Mouse (Mus musculus) hindlimb bud, embryonic 11.5 days (tissue): ENCODE measurements around the gene Gbp6.
"Not testable (repeated sequence)": the region's sequence is repeated elsewhere in the genome, so short reads cannot be mapped to it uniquely, and the experiment has no call there.

ENCODE experiments used
- DNase-seq: peaks from one replicate; pipeline ENCODE4 v3.0.0-alpha.2; 2012; ENCODE audit warnings: low read depth, low spot score; ENCODE audit errors: extremely low spot score

Gbp6 gene

GRCm38 (mm10) chr5:105293226-105294165 is at the start of gene Gbp6, which contains the start of gene Gm43302:
Gene Gbp6, minus strand, starts transcription at chr5:105293698.
Gene Gm43302, minus strand, starts transcription at chr5:105293695.
- DNase-seq, result not testable (repeated sequence)

GRCm38 (mm10) chr5:105341281-105341680 is 47.8 kb upstream of the Gbp6 start:
- DNase-seq, result no peak

- no peak for DNase-seq
Observed at GRCm38 (mm10) chr5:105322543-105322942, 29.0 kb upstream of the Gbp6 start.

GRCm38 (mm10) chr5:105310941-105311340 is 17.4 kb upstream of the Gbp6 start:
- DNase-seq, result no peak

GRCm38 (mm10) chr5:105309148-105309547 is 15.7 kb upstream of the Gbp6 start:
- DNase-seq, result not testable (repeated sequence)

- not testable (repeated sequence) for DNase-seq
Observed at GRCm38 (mm10) chr5:105306946-105307345, 13.4 kb upstream of the Gbp6 start.

- no peak for DNase-seq
Observed at GRCm38 (mm10) chr5:105306159-105306581, 12.7 kb upstream of the Gbp6 start.

- DNase-seq, result not testable (repeated sequence)
Observed at GRCm38 (mm10) chr5:105305671-105306070, 12.2 kb upstream of the Gbp6 start.

- DNase-seq, result no peak
Observed at GRCm38 (mm10) chr5:105301963-105302362, 8.5 kb upstream of the Gbp6 start.

- no peak for DNase-seq
Observed at GRCm38 (mm10) chr5:105301531-105301930, 8.0 kb upstream of the Gbp6 start.

- DNase-seq, result no peak
Observed at GRCm38 (mm10) chr5:105295746-105296145, 2.2 kb upstream of the Gbp6 start.

GRCm38 (mm10) chr5:105292492-105292891 is 1.0 kb downstream of the Gbp6 start:
- DNase-seq, result no peak

GRCm38 (mm10) chr5:105290921-105291320 is 2.6 kb downstream of the Gbp6 start:
- DNase-seq, result not testable (repeated sequence)

GRCm38 (mm10) chr5:105260673-105261072 is 32.8 kb downstream of the Gbp6 start:
- DNase-seq, result not testable (repeated sequence)

GRCm38 (mm10) chr5:105252491-105252890 is 41.0 kb downstream of the Gbp6 start:
- DNase-seq, result no peak

GRCm38 (mm10) chr5:105244741-105245140 is 48.8 kb downstream of the Gbp6 start:
- not testable (repeated sequence) for DNase-seq

- DNase-seq, result not testable (repeated sequence)
Observed at GRCm38 (mm10) chr5:105240982-105241381, 52.5 kb downstream of the Gbp6 start.

GRCm38 (mm10) chr5:105239483-105240047 is 53.9 kb downstream of the Gbp6 start, which contains the start of gene Gbp10:
Gene Gbp10, minus strand, starts transcription at chr5:105239533.
- DNase-seq, result not testable (repeated sequence)

- not testable (repeated sequence) for DNase-seq
Observed at GRCm38 (mm10) chr5:105238402-105238801, 55.1 kb downstream of the Gbp6 start.

- DNase-seq, result not testable (repeated sequence)
Observed at GRCm38 (mm10) chr5:105236040-105236439, 57.5 kb downstream of the Gbp6 start.
